Mouse (Mus musculus) heart, adult 2 months (tissue): ENCODE results near the gene Nts. TPM values are rescaled to one million over a fixed set of nuclear protein-coding genes. Genes with fewer than 3 reads are reported as not detected.
"Not testable (repeated sequence)": the region's sequence is repeated elsewhere in the genome, so short reads cannot be mapped to it uniquely, and the experiment has no call there.

Experiments
- DNase-seq, 2 experiments: peaks; one replicate each; pipeline ENCODE4 v3.0.0; 2021
- H3K27ac ChIP-seq: fragments of 200-600 bp; 2 replicates; pipeline ENCODE4 v1.8.1; 2022
- H3K27me3 ChIP-seq: fragments of 200-500 bp; 2 replicates; pipeline ENCODE4 v1.6.1; 2012; ENCODE audit warnings: mild to moderate bottlenecking, low read length, inconsistent platforms, mixed read lengths; ENCODE audit not compliant: control insufficient read depth, insufficient read depth
- H3K36me3 ChIP-seq: fragments of 200-500 bp; 2 replicates; pipeline ENCODE4 v1.6.1; 2012; ENCODE audit warnings: low read length, inconsistent platforms; ENCODE audit not compliant: control insufficient read depth, insufficient read depth
- H3K4me1 ChIP-seq: fragments of 200-500 bp; 2 replicates; pipeline ENCODE4 v1.6.1; 2011; ENCODE audit warnings: low read length; ENCODE audit not compliant: control insufficient read depth, insufficient read depth
- H3K4me3 ChIP-seq: fragments of 200-600 bp; 2 replicates; pipeline ENCODE4 v1.8.1; 2022
- H3K79me2 ChIP-seq: fragments of 200-500 bp; replicated peaks from 2 replicates; pipeline ENCODE4 v1.6.1; 2012; ENCODE audit warnings: mild to moderate bottlenecking, inconsistent platforms, low read length, moderate library complexity, mixed read lengths; ENCODE audit not compliant: control insufficient read depth, insufficient read depth
- H3K9ac ChIP-seq: fragments of 200-500 bp; 2 replicates; pipeline ENCODE4 v1.6.1; 2012; ENCODE audit warnings: low read depth, mild to moderate bottlenecking, control low read depth, inconsistent platforms, low read length, mixed read lengths
- CTCF ChIP-seq: fragments of 200-600 bp; IDR thresholded peaks from 2 replicates; pipeline ENCODE4 v1.8.1; 2022; ENCODE audit warnings: antibody characterized with exemption, mild to moderate bottlenecking, moderate library complexity
- WGBS: fragments of 180-500 bp; shearing (Covaris S2); methylation state at CpG from one replicate; pipeline ENCODE4 v1.1.7; 2018; 5-methylcytosine and 5-hydroxymethylcytosine counted together
- intact Hi-C: fragments of 180-260 bp; cut with DNase I; formaldehyde crosslinking; loops from one replicate; pipeline ENCODE4 v1.15.1; 2025
- polyA plus RNA-seq: library from polyadenylated mRNA; depleted of rRNA; stranded (reverse); fragments of >200 nt; gene quantifications from 2 replicates; pipeline ENCODE4 v1.2.3, GENCODE M21; 2012; rRNA removed
- total RNA-seq, 2 experiments: library from RNA; stranded (reverse); gene quantifications; 2 replicates each; pipeline ENCODE4 v1.2.3; 2021

Gene Nts
- total and polyA plus RNA-seq, 3 experiments, result 0.41 to 1.0 (median 0.66) TPM

DNA sequence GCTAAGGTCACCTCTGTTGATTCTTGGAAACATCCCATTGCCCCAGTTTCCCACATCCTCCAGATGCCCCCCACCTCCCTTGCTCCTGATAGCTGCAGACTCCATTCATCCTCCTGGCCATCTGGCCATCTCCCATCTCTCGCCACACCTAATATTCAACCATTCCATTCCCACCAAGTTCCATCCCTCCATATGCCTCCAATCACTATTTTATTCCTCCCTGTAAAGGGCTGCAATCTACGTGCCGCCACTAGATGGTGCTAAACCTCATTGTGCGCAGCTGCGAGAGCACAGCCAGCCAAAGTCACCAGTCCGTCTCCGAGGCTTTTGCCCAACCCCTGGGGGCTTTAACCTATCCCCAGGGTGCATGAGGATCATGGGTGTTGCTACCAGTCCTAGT is 55.2 kb downstream of the Nts start:
- intact Hi-C loops, H3K9ac ChIP-seq: not testable (repeated sequence)
- DNase-seq, result peak in 1 of 2 experiments; percentile 42

More for the DNA sequence above, 55.2 kb downstream of the Nts start:
- WGBS, result 4% methylated on average over 7 of the region's 7 CpGs
- peak; percentile 57 for TF ChIP-seq CTCF
- H3K27ac ChIP-seq, H3K79me2 ChIP-seq, H3K4me1 ChIP-seq, H3K27me3 ChIP-seq, H3K4me3 ChIP-seq, H3K36me3 ChIP-seq: not testable (repeated sequence)

Other genes with a start within 250 kb of the Nts start
- gene Rassf9, start 21.7 kb upstream of the Nts start, total RNA-seq, result 10 to 100 TPM in 1 of 2 experiments, 1 to 10 TPM in 1; 6.8 to 13.6 TPM
- 2.0 and 5.4 TPM in 2 replicates for gene Rassf9, start 21.7 kb upstream of the Nts start, polyA plus RNA-seq